Mouse (Mus musculus) mouse trophoblast stem cell (cell line): ENCODE data around the gene A730061H03Rik.

ENCODE experiments used
- in situ Hi-C, 2 experiments: fragments of 300-500 bp; cut with MseI, MboI; formaldehyde crosslinking; loops; 2 replicates in 1 of 2; 3 replicates in 1 of 2; pipeline ENCODE4 v1.15.1; 2025

The A730061H03Rik gene

GRCm38 (mm10) chr14:55581981-55582681, 21.9 kb upstream of the A730061H03Rik start:
- in situ Hi-C loops: no loop called here

- in situ Hi-C loops: no loop called here
Measured at GRCm38 (mm10) chr14:55580731-55581130, 20.5 kb upstream of the A730061H03Rik start.

GRCm38 (mm10) chr14:55579511-55580496, 19.6 kb upstream of the A730061H03Rik start:
- in situ Hi-C loops: no loop called here

- in situ Hi-C loops: no loop called here
Measured at GRCm38 (mm10) chr14:55578668-55579269, 18.6 kb upstream of the A730061H03Rik start.

- in situ Hi-C loops: no loop called here
Measured at GRCm38 (mm10) chr14:55577871-55578667, 17.9 kb upstream of the A730061H03Rik start, which contains the start of gene Psme1. Psme1 (plus strand) TSS chr14:55578123.

- in situ Hi-C loops: no loop called here
Measured at GRCm38 (mm10) chr14:55576376-55576775, 16.2 kb upstream of the A730061H03Rik start.

- in situ Hi-C loops: no loop called here
Measured at GRCm38 (mm10) chr14:55575711-55576110, 15.5 kb upstream of the A730061H03Rik start.

- in situ Hi-C loops: no loop called here
Measured at GRCm38 (mm10) chr14:55575302-55575701, 15.1 kb upstream of the A730061H03Rik start, which contains the start of gene Fitm1. Fitm1 (plus strand) TSS chr14:55575617.

GRCm38 (mm10) chr14:55571760-55572159, 11.6 kb upstream of the A730061H03Rik start:
- in situ Hi-C loops: no loop called here

- in situ Hi-C loops: no loop called here
Measured at GRCm38 (mm10) chr14:55570588-55570987, 10.4 kb upstream of the A730061H03Rik start.

GRCm38 (mm10) chr14:55567496-55567895, 7.3 kb upstream of the A730061H03Rik start:
- in situ Hi-C loops: no loop called here

GRCm38 (mm10) chr14:55565748-55566147, 5.5 kb upstream of the A730061H03Rik start:
- in situ Hi-C loops: no loop called here

GRCm38 (mm10) chr14:55563249-55563648, 3.0 kb upstream of the A730061H03Rik start:
- in situ Hi-C loops: no loop called here

GRCm38 (mm10) chr14:55561860-55562259, 1.7 kb upstream of the A730061H03Rik start:
- in situ Hi-C loops: no loop called here

GRCm38 (mm10) chr14:55559799-55560201, 406 bp downstream of the A730061H03Rik start, which contains the start of gene Dcaf11:
Dcaf11 (plus strand) TSS chr14:55560006.
- in situ Hi-C loops: no loop called here

- in situ Hi-C loops: no loop called here
Measured at GRCm38 (mm10) chr14:55558740-55559448, 1.3 kb downstream of the A730061H03Rik start.

- in situ Hi-C loops: no loop called here
Measured at GRCm38 (mm10) chr14:55557587-55557986, 2.6 kb downstream of the A730061H03Rik start.

- in situ Hi-C loops: no loop called here
Measured at GRCm38 (mm10) chr14:55557003-55557402, 3.2 kb downstream of the A730061H03Rik start.

GRCm38 (mm10) chr14:55555788-55556187, 4.4 kb downstream of the A730061H03Rik start:
- in situ Hi-C loops: no loop called here

- in situ Hi-C loops: no loop called here
Measured at GRCm38 (mm10) chr14:55554635-55555034, 5.6 kb downstream of the A730061H03Rik start.
